Mouse (Mus musculus) left cerebral cortex, postnatal 4 days (tissue): ENCODE results near the gene Krt12. TPM values are rescaled to one million over a fixed set of nuclear protein-coding genes. Genes with fewer than 3 reads are reported as not detected.

Experiments used
- DNase-seq: peaks from one replicate; pipeline ENCODE4 v3.0.0-alpha.2; 2022
- intact Hi-C: fragments of 180-260 bp; cut with DNase I; formaldehyde crosslinking; loops from one replicate; pipeline ENCODE4 v1.15.1; 2025
- total RNA-seq, 2 experiments: library from RNA; stranded (reverse); gene quantifications; 2 replicates each; pipeline ENCODE4 v1.2.3; 2021

The Krt12 gene
- total RNA-seq, 2 experiments from 2014 or later, result 1.2 to 1.7 TPM

GRCm38 (mm10) chr11:99399956-99400549, 22.0 kb downstream of the Krt12 start:
- DNase-seq, result no peak
- intact Hi-C loops, result no loop called here

DNA sequence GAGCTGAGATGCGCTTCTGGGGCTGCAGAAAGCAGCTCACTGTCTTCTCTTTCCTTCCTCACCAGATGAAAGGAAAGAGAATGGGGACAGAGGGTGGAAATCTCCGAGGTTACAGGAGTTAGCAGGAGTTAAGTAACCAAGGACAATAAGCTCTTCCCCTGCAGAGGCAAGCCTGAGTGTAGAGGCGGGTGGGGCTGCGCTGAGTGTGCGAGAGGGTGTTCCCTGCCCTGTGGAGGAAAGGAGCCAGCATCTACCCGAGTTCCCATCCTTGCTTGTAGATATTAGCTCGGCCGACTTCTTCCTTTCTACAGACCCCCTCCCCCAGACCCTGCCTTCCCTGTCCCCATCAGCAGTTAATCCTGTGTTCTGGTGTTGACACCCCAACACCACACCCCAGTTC, 23.2 kb downstream of the Krt12 start:
- intact Hi-C loops, result no loop called here
- no peak for DNase-seq

DNA sequence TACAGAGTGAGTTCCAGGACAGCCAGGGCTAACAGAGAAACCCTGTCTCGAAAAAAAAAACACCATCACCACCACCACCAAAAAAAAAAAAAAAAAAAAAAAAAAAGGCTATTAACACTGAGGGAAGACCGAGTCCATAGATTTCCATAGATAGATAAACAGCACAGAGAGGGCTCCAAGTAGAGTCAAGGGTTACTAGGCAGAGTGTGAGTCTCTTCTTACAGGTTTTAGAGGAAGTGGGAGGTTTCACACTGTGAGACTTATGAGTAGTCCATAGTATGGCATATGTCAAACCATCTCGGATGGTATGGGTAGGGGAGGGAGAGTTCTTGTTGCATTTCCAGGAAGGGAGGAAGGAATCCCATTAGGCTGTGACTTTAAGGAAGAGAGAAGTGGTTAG, 24.0 kb downstream of the Krt12 start:
- intact Hi-C loops, result no loop called here

GRCm38 (mm10) chr11:99396661-99397060, 25.4 kb downstream of the Krt12 start:
- DNase-seq, result no peak
- intact Hi-C loops, result no loop called here

More for the DNA sequence above, 24.0 kb downstream of the Krt12 start:
- DNase-seq, result no peak

DNA sequence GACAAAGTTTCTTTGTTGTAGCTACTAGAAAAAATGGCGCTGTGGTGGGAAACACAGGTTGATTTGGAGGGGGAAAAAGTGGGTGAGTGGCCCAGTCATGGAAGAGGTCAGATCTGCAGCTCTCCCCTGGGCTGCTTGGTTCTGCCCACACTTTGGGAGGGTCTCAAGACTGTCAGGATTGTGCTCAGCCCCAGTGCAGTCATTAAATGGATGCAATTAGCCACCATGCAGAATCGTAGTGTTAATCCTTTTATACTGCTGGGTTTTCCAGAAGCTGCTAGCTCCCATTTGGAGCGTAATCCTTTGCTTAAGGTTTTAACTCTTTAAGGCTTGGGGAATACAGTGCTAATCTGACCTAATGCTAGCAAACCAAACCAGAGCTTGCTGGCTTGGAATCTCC, 26.0 kb downstream of the Krt12 start:
- intact Hi-C loops, result no loop called here
- no peak for DNase-seq

DNA sequence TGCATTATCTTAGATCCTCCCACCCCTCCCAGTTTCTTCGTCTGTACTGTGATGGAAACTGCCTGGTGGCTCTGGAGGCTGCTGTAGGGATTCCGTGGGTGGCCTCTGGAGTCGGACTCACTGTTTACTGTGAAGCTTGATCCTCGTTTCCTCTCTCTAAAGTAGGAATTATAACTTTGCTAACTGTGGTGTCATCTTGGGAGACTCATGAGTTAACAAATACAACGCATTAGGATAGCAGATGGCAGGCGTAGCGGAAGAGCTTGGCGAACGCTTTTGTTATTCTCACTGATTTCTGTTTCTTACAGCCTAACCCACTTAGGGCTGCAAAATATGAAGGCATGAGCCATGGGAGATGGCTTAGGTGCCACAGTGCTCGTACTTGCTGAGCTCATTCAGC, 29.6 kb downstream of the Krt12 start:
- no peak for DNase-seq
- intact Hi-C loops, result no loop called here

DNA sequence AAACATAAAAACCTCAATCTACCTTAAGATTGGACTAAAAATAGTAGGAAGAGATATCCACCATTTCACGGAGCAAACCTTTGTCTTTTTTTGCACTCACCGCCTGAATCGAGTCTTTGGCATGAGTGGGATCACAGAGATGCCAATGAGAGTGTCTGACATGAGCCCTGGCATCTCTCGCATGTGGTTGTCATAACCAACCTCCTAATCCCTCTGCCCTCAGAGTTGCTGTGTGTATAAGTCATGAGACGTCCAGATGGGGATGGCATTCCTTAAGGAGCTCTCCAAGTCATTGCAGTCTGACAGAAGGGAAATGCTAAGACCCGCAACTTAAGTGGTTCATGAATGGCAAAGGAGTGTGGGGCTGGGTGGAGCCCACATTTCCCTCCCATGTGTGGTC, 30.7 kb downstream of the Krt12 start:
- intact Hi-C loops, result no loop called here
- no peak for DNase-seq

DNA sequence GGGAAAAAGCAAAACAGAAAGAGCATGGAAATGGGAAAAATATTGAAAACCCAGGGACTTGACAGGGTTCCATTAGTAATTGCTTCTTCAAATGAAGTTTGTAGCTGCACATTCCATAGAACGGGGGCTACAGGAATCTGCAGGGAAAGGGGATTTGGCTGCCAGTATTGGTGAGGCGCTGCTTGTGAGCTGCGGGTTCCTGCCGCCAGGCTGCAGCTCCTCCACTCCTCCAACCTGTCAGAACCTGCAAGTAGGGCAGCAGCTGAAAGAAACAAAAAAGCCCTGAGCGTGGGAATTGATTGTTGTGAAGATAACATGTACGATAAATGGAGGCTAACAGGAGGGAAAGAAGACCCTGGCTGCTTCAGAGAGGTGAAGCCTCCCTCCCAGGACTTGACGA, 31.2 kb downstream of the Krt12 start:
- intact Hi-C loops, result no loop called here
- DNase-seq, result no peak

- intact Hi-C loops, result no loop called here
- DNase-seq, result no peak
Measured at GRCm38 (mm10) chr11:99389264-99389663, 32.8 kb downstream of the Krt12 start, which contains the start of gene Krt10. Gene Krt10, minus strand, starts transcription at chr11:99389364.

DNA sequence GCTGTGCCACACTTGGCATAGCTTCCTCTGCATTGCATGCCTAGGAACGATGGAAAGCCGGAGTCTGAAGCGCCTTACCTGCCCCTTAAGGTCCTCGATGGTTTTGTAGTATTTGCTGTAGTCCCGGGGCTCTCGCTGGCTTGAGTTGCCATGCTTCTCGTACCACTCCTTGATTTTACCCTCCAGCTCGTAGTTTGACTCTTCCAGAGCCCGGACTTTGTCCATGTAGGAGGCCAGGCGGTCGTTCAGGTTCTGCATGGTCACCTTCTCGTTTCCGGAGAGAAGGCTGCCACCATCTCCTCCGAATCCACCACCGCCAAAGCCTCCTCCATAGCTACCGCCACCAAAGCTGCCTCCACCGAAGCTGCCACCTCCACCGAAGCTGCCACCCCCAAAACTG, 33.4 kb downstream of the Krt12 start:
- DNase-seq, result no peak
- intact Hi-C loops, result no loop called here

DNA sequence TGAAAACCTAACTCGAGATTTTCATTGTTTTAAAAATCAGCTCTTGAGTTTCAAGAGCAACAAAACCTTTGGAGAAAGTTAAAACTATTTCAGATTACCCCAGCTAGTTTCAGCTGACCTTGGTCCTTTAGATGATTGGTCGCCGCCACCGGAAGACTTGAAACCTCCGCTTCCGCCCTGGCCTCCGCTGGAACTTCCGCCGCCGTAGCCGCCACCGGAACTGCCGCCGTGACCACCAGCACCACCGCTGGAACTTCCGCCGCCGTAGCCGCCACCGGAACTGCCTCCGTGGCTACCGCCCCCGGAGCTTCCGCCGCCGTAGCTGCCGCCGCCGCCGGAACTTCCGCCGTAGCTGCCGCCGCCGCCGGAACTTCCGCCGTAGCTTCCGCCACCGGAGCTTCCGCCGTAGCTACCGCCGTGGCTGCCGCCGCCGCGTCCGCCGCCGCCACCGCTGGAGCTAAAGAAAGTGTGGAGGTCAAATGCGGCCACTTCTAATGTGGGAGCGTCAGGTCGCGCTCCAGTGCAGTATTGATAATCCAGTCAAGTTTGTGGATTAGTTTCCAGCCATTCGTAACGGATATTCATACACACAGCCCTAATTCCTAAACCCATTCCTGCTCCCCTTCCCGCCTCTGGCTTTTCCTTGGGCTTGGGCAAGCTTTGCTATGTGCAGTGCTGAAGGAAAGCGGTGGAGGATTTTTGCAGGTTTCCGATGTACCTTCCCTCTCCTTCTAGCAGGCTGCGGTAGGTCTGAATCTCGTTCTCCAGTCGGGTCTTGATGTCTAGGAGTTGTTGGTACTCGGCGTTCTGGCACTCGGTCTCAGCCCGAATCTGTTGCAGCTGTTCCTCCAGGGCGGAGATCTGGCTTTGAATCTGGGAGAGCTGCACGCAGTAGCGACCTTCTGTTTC, 36.0 kb downstream of the Krt12 start:
- peak; percentile 90 for DNase-seq
- intact Hi-C loops, result no loop called here

DNA sequence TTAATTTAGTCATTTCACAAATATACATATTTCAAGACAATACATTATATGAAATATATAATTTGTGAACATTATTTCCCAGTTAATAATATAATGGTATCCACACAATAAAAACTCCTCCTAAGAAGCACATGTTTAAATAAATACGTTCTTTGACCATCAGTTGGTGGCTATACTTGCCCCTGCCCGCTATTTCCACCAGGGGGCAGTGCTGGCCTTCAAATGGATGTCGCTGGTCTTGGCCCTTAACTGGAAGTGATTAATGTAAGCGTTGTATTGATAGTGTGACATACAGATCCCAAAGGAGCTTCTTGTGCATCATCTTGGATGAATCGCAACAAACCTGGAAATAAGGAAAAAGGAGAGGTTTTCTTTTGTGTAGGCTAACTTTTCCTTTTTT, 42.5 kb downstream of the Krt12 start:
- intact Hi-C loops, result no loop called here
- peak; percentile 77 for DNase-seq

DNA sequence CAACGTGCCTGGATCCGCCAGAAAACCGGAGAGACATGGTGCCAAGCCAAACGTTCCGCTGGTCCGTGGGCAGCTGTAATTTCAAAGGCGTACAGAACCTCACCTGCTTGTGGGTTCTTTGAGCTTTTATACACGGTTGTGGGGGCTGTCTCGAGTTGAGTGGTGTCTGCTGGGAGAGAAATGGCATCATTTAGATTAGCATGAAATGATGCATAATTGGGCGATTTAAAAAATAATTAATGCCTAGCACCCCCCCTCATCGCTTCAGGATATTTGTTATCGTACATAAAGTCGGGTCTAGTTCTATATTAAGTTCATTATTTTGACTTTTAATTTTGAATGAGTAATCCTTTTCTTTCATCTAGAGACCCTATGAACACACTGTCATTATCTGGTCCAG, 47.3 kb downstream of the Krt12 start, which contains the start of gene Krt28:
TSS of gene Krt28 (minus strand) at position 101 of the 400 bp plus-strand sequence.
- intact Hi-C loops, result no loop called here
- DNase-seq, result no peak

DNA sequence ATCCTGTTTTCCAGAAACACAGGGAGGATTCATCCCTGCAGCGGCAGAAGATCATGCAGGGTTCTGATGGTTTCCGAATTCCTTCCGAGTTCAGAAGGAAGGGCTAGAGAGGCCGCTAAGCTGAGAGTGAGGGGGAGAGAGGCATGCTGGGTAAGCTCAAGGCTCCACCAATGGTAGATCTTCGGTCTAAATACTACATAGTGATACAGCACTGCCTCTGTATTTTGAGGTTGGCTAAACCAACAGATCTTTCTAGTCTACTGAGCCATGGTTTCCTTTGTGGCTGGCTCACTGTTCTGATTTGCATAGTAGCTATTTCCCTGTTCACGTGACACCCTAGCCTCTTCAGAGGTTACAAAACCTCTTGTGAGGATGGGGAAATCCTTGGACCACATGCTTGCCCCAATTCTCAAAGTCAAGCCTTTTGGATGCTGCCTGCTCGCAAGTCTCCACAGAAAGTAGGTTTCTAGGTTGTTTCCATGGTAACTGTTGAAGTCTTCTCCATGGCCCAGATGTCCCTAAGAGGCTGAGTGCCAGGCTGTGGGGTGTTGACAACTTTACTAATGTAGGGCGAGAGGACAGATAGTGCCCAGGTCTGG, 52.1 kb downstream of the Krt12 start:
- intact Hi-C loops, result no loop called here
- peak; percentile 18 for DNase-seq

DNA sequence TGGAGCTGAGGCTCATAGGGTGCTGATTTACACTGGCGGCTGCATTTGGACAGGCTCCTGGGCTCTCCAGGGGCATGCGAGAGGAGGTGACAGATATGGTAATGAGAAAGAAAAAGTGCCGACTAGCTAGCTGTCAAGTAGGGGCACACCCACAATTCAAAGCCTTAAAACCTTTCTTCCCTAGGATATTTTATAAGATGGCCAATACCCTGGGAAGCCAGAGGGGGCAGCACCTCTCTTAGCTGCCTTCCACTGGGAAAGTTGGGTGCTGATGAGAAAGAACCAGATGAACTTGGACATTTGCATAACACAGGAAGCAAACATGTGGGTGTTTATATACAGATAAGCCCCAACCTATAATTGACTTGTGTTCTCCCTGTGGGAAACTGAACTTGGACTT, 52.8 kb downstream of the Krt12 start:
- intact Hi-C loops, result no loop called here

DNA sequence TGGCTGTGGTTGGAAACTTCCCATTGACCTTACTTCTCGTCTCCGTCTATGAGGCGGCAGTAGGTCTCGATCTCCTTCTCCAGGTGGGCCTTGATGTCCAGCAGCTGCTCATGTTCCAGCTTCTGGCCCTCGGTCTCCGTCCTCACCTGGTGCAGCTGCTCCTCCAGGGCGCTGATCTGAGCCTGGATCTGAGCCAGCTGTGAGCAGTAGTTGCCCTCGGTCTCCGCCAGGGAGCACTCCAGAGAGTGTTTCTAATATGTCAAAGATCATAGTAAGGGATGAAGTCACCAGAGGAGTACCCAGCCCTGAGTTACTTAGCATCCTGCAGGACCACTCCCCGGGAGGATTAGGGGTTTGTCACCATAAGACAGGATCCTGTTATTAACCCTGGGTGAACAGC, 55.3 kb downstream of the Krt12 start:
- peak; percentile 26 for DNase-seq
- intact Hi-C loops, result no loop called here

More for the DNA sequence above, 52.8 kb downstream of the Krt12 start:
- DNase-seq, result no peak

Other genes starting within 250 kb of the Krt12 start
- gene Smarce1, start 191.2 kb downstream of the Krt12 start, total RNA-seq, result 100 to 1,000 TPM; 136 to 140 TPM
- gene Krt222, start 178.2 kb downstream of the Krt12 start, total RNA-seq, result 10 to 100 TPM in 1 of 2 experiments, 1 to 10 TPM in 1; 9.2 to 10.8 TPM
- not detected for gene Krt24, start 137.0 kb downstream of the Krt12 start, total RNA-seq
- gene Krt25, start 99.3 kb downstream of the Krt12 start, total RNA-seq, result not detected
- gene Krt26, start 84.3 kb downstream of the Krt12 start, total RNA-seq, result not detected
- not detected for gene Krt27, start 71.2 kb downstream of the Krt12 start, total RNA-seq
- not detected for gene Krt28, start 47.4 kb downstream of the Krt12 start, total RNA-seq
- gene Krt10, start 32.9 kb downstream of the Krt12 start, total RNA-seq, result 10 to 100 TPM in 1 of 2 experiments, 1 to 10 TPM in 1; 9.5 to 12.3 TPM
- gene Krt20, start 15.9 kb upstream of the Krt12 start, total RNA-seq, result not detected
- not detected for gene Krt23, start 70.9 kb upstream of the Krt12 start, total RNA-seq
- not detected for gene Krt39, start 99.1 kb upstream of the Krt12 start, total RNA-seq
- gene Krt40, start 120.9 kb upstream of the Krt12 start, total RNA-seq, result not detected
- not detected for gene Krtap3-3, start 128.6 kb upstream of the Krt12 start, total RNA-seq
- not detected for gene Krtap3-2, start 134.6 kb upstream of the Krt12 start, total RNA-seq
- gene Gm11939, start 137.2 kb upstream of the Krt12 start, total RNA-seq, result not detected
- not detected for gene Krtap3-1, start 144.4 kb upstream of the Krt12 start, total RNA-seq
- not detected for gene Krtap1-5, start 158.8 kb upstream of the Krt12 start, total RNA-seq
- gene Krtap1-4, start 161.4 kb upstream of the Krt12 start, total RNA-seq, result not detected
- gene Krtap1-3, start 169.1 kb upstream of the Krt12 start, total RNA-seq, result not detected
- not detected for gene Krtap9-3, start 175.8 kb upstream of the Krt12 start, total RNA-seq
- gene Gm11938, start 181.0 kb upstream of the Krt12 start, total RNA-seq, result not detected
- gene Gm11937, start 187.9 kb upstream of the Krt12 start, total RNA-seq, result not detected
- gene Krtap2-4, start 192.6 kb upstream of the Krt12 start, total RNA-seq, result not detected
- not detected for gene Gm11562, start 198.2 kb upstream of the Krt12 start, total RNA-seq
- gene Krtap4-1, start 206.0 kb upstream of the Krt12 start, total RNA-seq, result not detected
- not detected for gene Krtap4-2, start 212.8 kb upstream of the Krt12 start, total RNA-seq
- not detected for gene Krtap4-7, start 221.8 kb upstream of the Krt12 start, total RNA-seq
- not detected for gene Gm11555, start 228.0 kb upstream of the Krt12 start, total RNA-seq
- not detected for gene Gm11563, start 236.7 kb upstream of the Krt12 start, total RNA-seq
- not detected for gene Krtap4-6, start 243.7 kb upstream of the Krt12 start, total RNA-seq